Mouse (Mus musculus): ENCODE results near the gene Gng7. TPM values are rescaled to one million over a fixed set of nuclear protein-coding genes. Genes with fewer than 3 reads are reported as not detected.
A peak's percentile ranks its signal among the peaks of the same experiment; 100 is the strongest.

Gng7 gene
- polyA plus RNA-seq, 1 experiment from 2014 or later, result 5.6 TPM

DNA sequence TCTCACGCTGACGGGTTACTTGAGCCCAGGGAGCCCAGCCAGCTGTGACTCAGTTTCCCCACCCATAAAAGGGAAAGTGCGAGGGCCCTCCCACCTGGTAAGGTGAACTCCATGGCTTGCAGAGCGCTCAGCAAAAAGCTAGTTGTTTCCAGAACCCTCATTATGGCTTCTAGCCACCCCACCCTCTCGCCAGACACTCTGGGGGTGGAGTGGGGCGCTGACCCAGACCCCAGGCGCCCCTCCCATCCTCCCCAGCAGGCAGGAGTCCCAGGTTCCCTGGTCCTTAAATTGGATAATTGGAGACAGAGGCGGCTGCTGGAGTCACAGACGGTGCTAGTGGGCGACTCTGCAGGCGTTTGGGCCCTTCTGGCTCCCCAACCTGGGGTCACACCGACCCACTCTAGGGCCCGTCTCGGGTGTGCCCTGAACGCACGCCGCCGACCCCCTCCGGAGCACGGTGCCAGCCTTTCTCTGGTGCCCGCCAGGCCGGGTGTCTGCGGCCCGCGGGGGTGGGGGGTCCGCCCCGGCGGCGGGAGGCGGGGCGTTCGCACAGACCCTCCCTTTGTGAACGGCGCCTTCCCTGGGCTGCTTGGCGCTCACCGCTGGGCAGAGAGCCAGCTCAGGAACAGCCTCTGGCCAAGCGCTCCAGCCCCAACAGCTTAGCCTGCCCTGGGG lies 78.5 kb downstream of the Gng7 start:
- peak overlapping the region; percentile 68 for H3K4me2 ChIP-seq
- peak overlapping the region; percentile 78 for H3K27ac ChIP-seq
- 1% methylated on average over 37 of the region's 37 CpGs for WGBS
- no peaks in the 10 kb centered on the region for H3K9me3 ChIP-seq (replicated peaks)
- H3K36me3 ChIP-seq, result no peaks in the 10 kb centered on the region
- peaks cover 69% of the 10 kb centered on the region for H3K27me3 ChIP-seq
- H3K9ac ChIP-seq, result peak overlapping the region; percentile 47
- ATAC-seq (replicated peaks; ENCODE audit: low FRiP score), result peak; percentile 16; the same call in 1 of the 2 replicates
- peaks cover 93% of the 10 kb centered on the region for H3K4me1 ChIP-seq
- peak overlapping the region; percentile 42 for H3K4me3 ChIP-seq (replicated peaks)

DNA sequence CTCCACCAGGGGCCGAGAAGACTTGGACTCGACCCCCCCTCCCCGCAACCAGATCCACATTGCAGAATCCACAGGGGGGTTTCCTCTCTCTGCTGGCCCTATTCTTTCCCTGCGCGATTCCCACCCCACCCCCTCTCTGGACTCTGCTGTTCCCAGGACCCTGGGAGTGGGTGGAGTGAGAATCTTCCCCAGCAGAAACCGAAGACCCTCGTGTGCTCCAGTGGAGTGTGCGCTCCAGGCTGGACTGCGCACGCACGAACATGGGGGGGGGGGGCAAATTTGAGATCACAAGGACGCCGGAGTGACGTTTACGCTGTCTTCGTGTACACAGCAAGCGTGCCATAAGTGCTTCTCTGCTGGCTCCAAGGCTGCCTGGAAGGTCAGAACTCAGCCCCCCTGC lies 79.0 kb downstream of the Gng7 start:
- peaks cover 75% of the 10 kb centered on the region for H3K27me3 ChIP-seq
- H3K9me3 ChIP-seq (replicated peaks), result no peaks in the 10 kb centered on the region
- 0 out of 2 replicates have a peak overlapping the region, but pooled peaks have one; percentile 78 for H3K27ac ChIP-seq
- WGBS, result 7% methylated on average over 17 of the region's 17 CpGs
- peaks cover 93% of the 10 kb centered on the region for H3K4me1 ChIP-seq
- 0 out of 2 replicates have a peak overlapping the region, but pooled peaks have one; percentile 47 for H3K9ac ChIP-seq
- no peak for ATAC-seq (replicated peaks; ENCODE audit: low FRiP score)
- H3K4me2 ChIP-seq, result peak overlapping the region; percentile 68
- peak overlapping the region; percentile 42 for H3K4me3 ChIP-seq (replicated peaks)
- no peaks in the 10 kb centered on the region for H3K36me3 ChIP-seq

DNA sequence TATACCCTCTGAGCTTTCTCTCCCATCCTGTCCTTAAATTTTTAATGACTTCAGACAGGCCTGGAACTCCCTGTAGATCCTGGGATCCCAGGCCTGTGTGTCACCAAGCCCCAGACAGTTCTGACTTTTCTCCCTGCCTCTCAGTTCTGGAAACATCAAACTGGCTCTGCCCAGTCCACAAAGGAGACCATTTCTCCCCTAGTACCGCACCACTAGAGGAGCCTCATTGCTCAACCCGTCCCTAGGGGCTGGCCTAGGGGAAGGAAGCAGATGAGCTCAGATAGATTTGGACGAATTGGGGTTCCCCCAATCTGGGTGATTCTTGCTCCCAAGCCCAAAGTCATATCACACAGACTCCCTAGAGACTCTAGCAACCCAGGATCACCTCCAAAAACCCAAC lies 79.5 kb downstream of the Gng7 start:
- peak overlapping the region; percentile 68 for H3K4me2 ChIP-seq
- H3K27me3 ChIP-seq, result peaks cover 79% of the 10 kb centered on the region
- 0 out of 2 replicates have a peak overlapping the region, but pooled peaks have one; percentile 27 for H3K27ac ChIP-seq

GRCm38 (mm10) chr10:80934136-80934985 lies 80.4 kb downstream of the Gng7 start:
- H3K27me3 ChIP-seq, result peaks cover 81% of the 10 kb centered on the region
- no peaks in the 10 kb centered on the region for H3K36me3 ChIP-seq
- no peak for ATAC-seq (replicated peaks; ENCODE audit: low FRiP score)
- no peak overlapping the region for H3K4me3 ChIP-seq (replicated peaks)
- H3K9me3 ChIP-seq (replicated peaks), result no peaks in the 10 kb centered on the region
- peaks cover 91% of the 10 kb centered on the region for H3K4me1 ChIP-seq
- H3K27ac ChIP-seq, result no peak overlapping the region
- peak overlapping the region; percentile 93; the same call in 1 of the 2 replicates for H3K4me2 ChIP-seq
- H3K9ac ChIP-seq, result no peak overlapping the region
- WGBS, result 49% methylated on average over 14 of the region's 14 CpGs

More for the DNA sequence above, 79.5 kb downstream of the Gng7 start:
- no peak for ATAC-seq (replicated peaks; ENCODE audit: low FRiP score)
- WGBS, result 18% methylated on average over 3 of the region's 3 CpGs
- Histone ChIP-seq H3K9ac (no peak overlapping the region), H3K4me3 (replicated peaks) (no peak overlapping the region), H3K36me3 (no peaks in the 10 kb centered on the region), H3K4me1 (peaks cover 93% of the 10 kb centered on the region), H3K9me3 (replicated peaks) (no peaks in the 10 kb centered on the region)

- peaks cover 81% of the 10 kb centered on the region for H3K27me3 ChIP-seq
- H3K4me3 ChIP-seq (replicated peaks), result peak overlapping the region; percentile 53
- H3K36me3 ChIP-seq, result no peaks in the 10 kb centered on the region
- no peak for ATAC-seq (replicated peaks; ENCODE audit: low FRiP score)
- 3% methylated on average over 21 of the region's 21 CpGs for WGBS
- peaks cover 90% of the 10 kb centered on the region for H3K4me1 ChIP-seq
- H3K9me3 ChIP-seq (replicated peaks), result no peaks in the 10 kb centered on the region
- peak overlapping the region; percentile 22; the same call in 1 of the 2 replicates for H3K27ac ChIP-seq
- peak overlapping the region; percentile 93 for H3K4me2 ChIP-seq
- H3K9ac ChIP-seq, result peak overlapping the region; percentile 17; the same call in 1 of the 2 replicates
These were observed 81.2 kb downstream of the Gng7 start for GRCm38 (mm10) chr10:80933421-80933979.

DNA sequence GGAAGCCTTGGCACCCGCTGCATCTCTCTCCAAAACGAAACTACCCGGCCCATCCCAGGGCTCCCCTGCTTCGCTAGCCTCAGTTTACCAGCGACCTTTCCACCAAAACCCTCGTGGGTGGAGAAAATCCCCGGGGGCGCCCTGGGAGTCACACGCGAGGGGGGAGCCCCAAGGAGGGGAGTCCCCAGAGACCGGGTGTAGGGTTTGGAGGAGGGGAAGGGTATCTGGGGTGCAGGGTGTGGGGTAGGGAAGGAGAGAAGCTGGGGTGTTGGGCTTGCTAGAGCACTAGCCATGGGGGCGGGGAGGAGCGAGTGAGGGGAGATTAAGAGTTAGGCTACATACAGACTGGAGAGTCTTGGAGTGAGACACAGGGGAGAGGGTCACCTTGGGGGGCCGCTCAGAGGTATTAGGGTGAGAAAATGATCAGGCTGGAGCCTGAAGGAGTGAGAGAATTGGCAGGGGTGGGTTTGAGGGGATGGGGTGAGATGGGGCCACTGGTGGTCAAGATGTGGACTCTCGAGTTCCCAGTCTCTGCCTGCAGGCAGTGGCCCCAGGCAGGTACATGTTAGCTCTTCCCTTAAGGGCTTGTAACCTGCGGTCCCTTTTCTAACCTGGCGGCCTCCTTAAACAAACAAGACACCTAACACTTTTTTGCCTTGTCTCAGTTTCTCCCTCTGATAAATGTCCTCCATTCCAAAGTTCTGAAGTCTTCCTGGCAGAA lies 81.9 kb downstream of the Gng7 start:
- no peaks in the 10 kb centered on the region for H3K36me3 ChIP-seq
- H3K27ac ChIP-seq, result peak overlapping the region; percentile 22; the same call in 1 of the 2 replicates
- 3% methylated on average over 17 of the region's 17 CpGs for WGBS
- H3K27me3 ChIP-seq, result peaks cover 75% of the 10 kb centered on the region
- peaks cover 84% of the 10 kb centered on the region for H3K4me1 ChIP-seq
- H3K9ac ChIP-seq, result peak overlapping the region; percentile 35; the same call in 1 of the 2 replicates
- no peaks in the 10 kb centered on the region for H3K9me3 ChIP-seq (replicated peaks)
- peak overlapping the region; percentile 53 for H3K4me3 ChIP-seq (replicated peaks)
- no peak for ATAC-seq (replicated peaks; ENCODE audit: low FRiP score)
- peak overlapping the region; percentile 93 for H3K4me2 ChIP-seq

DNA sequence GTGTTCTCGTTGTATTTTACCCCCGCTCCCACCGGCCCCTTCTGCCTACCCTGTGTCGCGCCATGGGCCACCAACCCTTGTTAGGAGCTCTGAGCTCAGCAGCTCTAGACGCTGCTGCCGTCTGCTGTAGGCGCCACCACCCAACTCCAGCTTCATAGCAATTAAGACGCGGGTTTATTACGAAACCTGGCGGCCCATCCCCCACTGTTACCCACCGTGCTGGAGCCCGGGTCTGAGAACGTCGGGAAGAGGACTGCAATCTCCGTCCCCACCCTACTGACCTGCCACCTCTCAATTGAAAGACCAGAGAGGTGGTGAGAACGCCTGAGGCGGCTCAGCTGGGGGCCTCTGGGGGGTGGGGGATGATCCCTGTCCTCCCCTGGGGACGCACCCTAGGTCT lies 82.5 kb downstream of the Gng7 start:
- Histone ChIP-seq H3K4me1 (peaks cover 77% of the 10 kb centered on the region), H3K27me3 (peaks cover 69% of the 10 kb centered on the region), H3K4me3 (replicated peaks) (peak overlapping the region; percentile 53), H3K27ac (no peak overlapping the region), H3K4me2 (peak overlapping the region; percentile 93), H3K9me3 (replicated peaks) (no peaks in the 10 kb centered on the region), H3K9ac (peak overlapping the region; percentile 35; the same call in 1 of the 2 replicates), H3K36me3 (no peaks in the 10 kb centered on the region)
- WGBS, result under 1% methylated on average over 20 of the region's 20 CpGs
- ATAC-seq (replicated peaks; ENCODE audit: low FRiP score), result no peak

- H3K27me3 ChIP-seq, result peaks cover 64% of the 10 kb centered on the region
- peaks cover 76% of the 10 kb centered on the region for H3K4me1 ChIP-seq
- peak overlapping the region; percentile 93 for H3K4me2 ChIP-seq
- peak overlapping the region; percentile 53 for H3K4me3 ChIP-seq (replicated peaks)
- no peaks in the 10 kb centered on the region for H3K9me3 ChIP-seq (replicated peaks)
- no peak overlapping the region for H3K27ac ChIP-seq
- 0 out of 2 replicates have a peak overlapping the region, but pooled peaks have one; percentile 55 for H3K9ac ChIP-seq
- H3K36me3 ChIP-seq, result no peaks in the 10 kb centered on the region
- ATAC-seq (replicated peaks; ENCODE audit: low FRiP score), result no peak
- WGBS, result 2% methylated on average over 26 of the region's 26 CpGs
These were observed 83.0 kb downstream of the Gng7 start for GRCm38 (mm10) chr10:80931695-80932094.

DNA sequence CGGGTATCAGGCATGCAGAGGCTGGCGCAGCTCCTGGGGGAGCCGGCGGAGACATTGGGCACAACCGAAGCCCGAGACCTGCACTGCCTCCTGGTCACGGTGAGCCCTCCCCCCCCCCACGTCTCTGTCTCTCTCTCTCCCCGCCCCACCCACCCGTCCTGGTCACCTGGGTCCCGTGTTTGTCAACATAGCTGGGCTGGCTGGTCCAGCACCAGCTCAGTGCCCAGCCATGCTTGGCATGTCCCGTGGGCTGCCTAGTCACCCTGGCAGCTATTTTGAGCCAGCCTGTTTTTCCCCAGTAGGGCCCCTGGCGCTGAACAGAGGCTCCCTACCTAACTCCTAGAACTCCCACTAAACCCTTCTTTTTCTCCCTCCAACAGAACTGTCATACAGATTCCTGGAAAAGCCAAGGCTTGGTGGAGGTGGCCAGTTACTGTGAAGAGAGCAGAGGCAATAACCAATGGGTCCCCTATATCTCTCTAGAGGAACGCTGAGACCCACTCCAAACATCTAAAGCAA lies 83.5 kb downstream of the Gng7 start:
- Histone ChIP-seq H3K4me3 (replicated peaks) (peak overlapping the region; percentile 53), H3K27ac (no peak overlapping the region), H3K4me1 (peaks cover 71% of the 10 kb centered on the region), H3K9me3 (replicated peaks) (no peaks in the 10 kb centered on the region), H3K27me3 (peaks cover 60% of the 10 kb centered on the region), H3K36me3 (no peaks in the 10 kb centered on the region), H3K4me2 (peak overlapping the region; percentile 93), H3K9ac (peak overlapping the region; percentile 55)
- ATAC-seq (replicated peaks; ENCODE audit: low FRiP score), result no peak
- 4% methylated on average over 14 of the region's 14 CpGs for WGBS

DNA sequence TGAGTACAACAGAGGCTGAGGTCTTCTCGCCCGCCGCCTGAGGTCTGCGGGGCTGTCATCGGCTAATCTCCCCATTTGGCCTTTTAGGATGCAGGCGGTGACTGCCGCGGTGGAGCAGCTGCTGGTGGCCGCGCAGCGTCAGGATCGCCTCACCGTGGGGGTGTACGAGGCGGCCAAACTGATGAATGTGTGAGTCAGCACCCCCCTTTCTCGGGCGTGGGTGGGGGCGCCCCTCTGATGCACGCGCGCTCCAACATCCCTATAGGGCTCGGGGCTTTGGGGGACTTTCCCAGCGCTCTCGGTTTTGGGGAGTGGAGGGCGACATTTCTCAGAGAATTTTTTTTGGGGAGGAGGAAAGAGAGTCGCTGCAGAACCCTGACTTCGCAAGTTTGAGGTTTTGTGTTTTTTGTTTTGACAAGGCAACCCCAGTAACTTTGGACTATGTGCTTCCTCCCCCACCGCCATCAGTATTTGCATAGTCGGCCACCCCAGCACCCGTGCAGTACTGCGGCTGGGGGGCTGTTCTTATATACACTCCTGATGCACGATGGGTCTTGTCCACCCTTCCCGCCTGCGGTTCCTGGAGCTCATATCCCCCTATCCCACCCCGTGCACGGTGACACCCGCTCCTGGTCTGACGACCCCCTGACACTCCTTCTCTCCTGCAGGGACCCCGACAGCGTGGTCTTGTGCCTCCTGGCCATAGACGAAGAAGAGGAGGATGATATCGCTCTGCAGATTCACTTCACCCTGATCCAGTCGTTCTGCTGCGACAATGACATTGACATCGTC lies 84.2 kb downstream of the Gng7 start:
- H3K27me3 ChIP-seq, result peaks cover 54% of the 10 kb centered on the region
- peak overlapping the region; percentile 93 for H3K4me2 ChIP-seq
- under 1% methylated on average over 45 of the region's 45 CpGs for WGBS
- H3K9ac ChIP-seq, result peak overlapping the region; percentile 55
- H3K36me3 ChIP-seq, result no peaks in the 10 kb centered on the region
- H3K4me1 ChIP-seq, result peaks cover 64% of the 10 kb centered on the region
- peak overlapping the region; percentile 13; the same call in 1 of the 2 replicates for H3K27ac ChIP-seq
- no peaks in the 10 kb centered on the region for H3K9me3 ChIP-seq (replicated peaks)
- ATAC-seq (replicated peaks; ENCODE audit: low FRiP score), result no peak; the same call in 1 of the 2 replicates
- peak overlapping the region; percentile 53 for H3K4me3 ChIP-seq (replicated peaks)

Measured in kidney, embryonic 15.5 days (tissue).